Mouse (Mus musculus) right cerebral cortex, adult 2 months (tissue): ENCODE measurements around the gene Cep55.

ENCODE experiments used
- DNase-seq, 2 experiments: peaks; one replicate each; pipeline ENCODE4 v3.0.0; 2021 to 2022; ENCODE audit warnings: low spot score in 2 of 2

The Cep55 gene

GRCm38 (mm10) chr19:38043281-38043981, 11.4 kb upstream of the Cep55 start, which contains the start of gene Myof:
Gene Myof, minus strand, starts transcription at chr19:38043577.
- DNase-seq, result no peak

GRCm38 (mm10) chr19:38045198-38045597, 9.6 kb upstream of the Cep55 start:
- DNase-seq, result no peak

- DNase-seq, result no peak
These were observed 5.1 kb upstream of the Cep55 start for GRCm38 (mm10) chr19:38049686-38050085.

DNA sequence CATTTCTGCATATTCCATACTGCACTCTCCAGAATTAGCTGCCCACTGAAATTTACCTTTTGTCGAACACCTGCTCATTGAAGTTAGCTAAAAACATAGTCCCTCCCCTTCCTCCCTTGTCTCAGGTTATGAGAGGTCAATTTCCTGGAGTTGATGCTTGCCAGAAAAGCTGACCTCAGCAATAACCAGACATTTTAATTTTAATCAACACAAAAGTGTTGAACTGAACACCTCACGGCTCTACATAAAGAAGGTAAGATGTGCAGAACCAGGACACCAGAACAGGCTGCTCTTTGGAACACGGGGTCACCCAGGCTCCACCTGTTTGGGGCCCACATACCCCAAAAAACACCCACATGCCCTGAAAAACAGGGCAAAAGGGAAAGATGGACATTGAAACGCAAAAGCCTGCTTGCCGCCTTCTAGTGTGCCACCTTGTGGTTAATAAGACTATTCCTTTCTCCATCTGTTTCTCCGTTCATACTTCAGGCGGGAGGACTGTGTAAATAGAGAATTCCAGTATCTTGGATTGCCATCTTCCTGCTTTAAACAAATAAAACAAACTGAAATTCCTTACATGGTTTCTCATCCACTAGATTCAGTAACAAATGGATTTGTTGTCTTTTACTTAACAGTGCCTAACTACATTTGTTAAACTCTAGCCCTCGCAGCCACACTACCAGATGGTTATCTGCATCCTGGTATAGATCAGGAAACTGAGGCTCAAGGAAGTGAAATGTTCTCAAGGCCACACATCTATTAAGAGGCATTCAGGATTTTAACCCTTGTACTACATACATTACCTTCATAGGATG, 1.4 kb upstream of the Cep55 start:
- DNase-seq, result peak in 1 of 2 experiments; percentile 14

GRCm38 (mm10) chr19:38054149-38054719, 577 bp upstream of the Cep55 start:
- peak; percentile 61 to 64 for DNase-seq

DNA sequence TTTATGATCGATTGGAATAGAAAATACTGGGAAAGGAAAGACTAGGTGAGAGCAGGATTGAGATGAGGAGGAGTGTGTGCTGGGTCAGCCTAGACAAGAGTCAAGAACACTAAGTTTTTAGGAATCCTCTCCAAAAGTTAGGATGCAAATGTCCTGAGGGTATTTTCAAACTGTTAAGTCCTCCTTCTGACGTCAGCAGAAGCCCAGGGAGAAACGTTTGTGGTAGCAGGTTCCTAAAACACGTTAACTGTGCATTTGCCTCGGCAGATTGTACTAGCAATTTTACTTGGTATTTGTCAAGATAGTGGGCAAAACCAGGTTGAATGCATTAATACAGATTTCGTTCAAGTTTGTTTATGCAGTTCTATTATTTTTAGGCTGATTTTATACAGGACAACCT, 987 bp downstream of the Cep55 start:
- no peak for DNase-seq

DNA sequence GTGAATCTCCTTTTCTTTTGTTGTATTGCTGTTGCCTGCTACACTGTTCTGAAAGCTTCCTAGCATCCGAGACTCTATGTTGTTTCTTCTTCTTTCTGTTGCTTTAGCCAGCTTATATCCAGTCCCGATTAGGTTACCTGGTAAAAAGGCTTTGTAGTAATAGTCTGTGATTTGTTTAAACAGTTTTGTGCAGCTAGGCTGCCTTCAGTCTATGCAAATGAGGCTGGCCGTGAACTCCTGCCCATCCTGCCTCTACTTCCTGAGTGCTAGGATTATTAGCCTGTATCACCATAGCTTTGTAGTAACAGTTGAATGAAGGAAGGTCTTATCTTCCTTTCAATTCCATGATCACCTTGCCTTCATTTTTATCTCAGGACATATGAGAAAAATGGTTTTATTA, 1.5 kb downstream of the Cep55 start:
- DNase-seq, result no peak

GRCm38 (mm10) chr19:38056931-38057330, 2.1 kb downstream of the Cep55 start:
- DNase-seq, result no peak

DNA sequence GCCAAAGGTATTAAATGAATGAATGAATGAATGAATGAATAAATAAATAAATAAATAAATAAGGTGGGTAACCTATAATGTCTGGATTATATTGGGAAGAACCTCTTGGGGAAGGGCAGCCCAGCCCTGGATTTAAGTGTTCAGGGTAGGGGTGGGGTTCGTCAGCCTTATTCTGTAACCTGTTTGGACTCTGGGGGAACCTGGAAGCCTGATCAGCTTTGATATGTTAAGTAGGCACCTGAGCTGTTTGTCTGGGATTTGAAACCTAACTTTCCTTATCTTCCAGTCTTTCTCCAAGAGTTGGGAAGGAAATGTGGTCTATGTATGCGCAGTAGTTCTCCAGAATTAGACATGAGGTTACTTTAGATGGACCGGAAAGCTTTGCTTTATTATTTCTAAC, 8.4 kb downstream of the Cep55 start:
- no peak for DNase-seq

DNA sequence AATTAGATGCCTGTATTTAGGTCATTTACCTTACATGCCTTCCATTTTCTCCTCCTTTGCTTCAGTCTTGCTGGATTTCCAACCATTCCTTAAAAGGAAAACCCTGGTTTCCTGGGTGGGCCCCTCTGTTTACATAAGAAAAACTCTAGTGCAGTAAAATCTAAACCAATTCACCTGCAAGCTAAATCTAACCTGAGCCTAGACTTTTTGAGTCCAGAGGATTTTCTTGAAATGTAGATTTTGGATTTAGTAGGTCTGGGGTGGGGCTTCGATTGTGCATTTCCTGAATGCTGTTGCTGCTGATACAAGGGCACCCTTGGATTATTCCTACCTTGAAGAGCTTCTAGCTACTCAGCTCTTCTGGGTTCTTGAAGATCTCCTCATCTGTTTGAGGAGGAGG, 9.2 kb downstream of the Cep55 start:
- DNase-seq, result no peak

GRCm38 (mm10) chr19:38073226-38073625, 18.4 kb downstream of the Cep55 start:
- DNase-seq, result no peak

GRCm38 (mm10) chr19:38075051-38075450, 20.2 kb downstream of the Cep55 start:
- no peak for DNase-seq

DNA sequence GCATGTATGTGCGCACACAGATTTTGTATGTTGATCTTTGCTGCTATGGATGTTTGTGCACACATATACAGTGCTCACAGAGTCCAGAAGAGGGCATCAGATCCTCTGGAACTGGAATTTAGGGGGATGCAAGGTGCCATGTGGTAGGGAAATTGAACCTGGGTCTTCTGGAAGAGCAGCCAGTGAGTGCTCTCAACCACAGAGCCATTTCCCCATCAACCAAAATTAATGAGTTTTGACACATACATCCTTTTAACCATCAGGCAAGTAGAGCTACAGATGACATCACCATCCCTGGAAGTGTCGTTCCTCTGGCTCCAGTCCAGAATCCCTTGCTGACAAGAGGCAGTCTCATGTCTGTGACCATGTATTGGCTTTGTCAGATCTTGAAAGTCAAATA, 21.4 kb downstream of the Cep55 start:
- DNase-seq, result no peak

GRCm38 (mm10) chr19:38077851-38078540, 23.2 kb downstream of the Cep55 start:
- DNase-seq, result no peak

- no peak for DNase-seq
These were observed 26.6 kb downstream of the Cep55 start for GRCm38 (mm10) chr19:38081361-38081760.

DNA sequence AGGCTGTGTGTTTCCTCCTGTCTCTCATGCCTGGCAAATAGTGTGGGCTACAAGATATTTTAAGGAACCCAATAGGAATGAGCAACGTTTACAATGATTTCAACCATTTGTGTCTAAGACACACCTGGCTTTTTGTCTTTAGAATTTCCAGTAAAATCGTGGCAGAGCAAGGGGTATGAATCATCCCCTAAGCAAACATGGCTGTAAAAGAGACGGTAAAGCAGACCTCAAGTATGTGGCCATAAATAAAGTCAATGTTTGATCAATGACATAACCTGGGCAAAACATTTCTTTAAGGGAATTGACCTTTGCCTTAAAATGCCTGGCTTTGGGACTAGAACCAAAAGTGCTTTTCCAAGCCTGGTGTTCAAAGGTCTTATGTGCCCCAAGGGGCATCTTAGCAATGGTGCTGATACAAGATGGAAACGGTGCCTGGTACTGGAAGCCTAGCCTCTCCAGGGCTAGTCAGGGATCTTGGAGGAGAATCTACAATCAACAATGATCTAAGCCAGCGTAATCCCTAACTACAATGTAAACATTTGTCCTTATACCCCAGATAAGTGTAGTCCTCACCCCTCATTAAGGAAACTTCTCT, 28.2 kb downstream of the Cep55 start:
- DNase-seq, result no peak

DNA sequence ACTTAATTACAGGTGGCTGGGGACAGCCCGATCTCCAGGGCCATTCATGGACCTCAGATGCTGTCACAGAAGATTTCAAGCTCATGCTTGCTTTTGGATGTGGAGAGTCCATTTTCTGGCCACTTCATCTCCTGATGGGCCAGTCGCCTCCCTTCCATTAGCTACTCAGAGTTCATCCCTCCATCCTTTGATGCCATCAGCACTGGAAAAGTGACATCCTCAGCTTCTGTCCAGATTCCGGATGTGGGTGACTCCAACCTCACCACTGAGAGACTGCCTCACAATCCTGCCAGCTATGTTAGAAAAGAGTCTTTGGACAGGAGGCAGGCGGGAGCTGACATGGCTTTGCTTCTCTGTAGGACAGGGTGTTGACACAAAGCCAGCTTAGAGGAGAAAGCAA, 31.0 kb downstream of the Cep55 start:
- DNase-seq, result no peak

DNA sequence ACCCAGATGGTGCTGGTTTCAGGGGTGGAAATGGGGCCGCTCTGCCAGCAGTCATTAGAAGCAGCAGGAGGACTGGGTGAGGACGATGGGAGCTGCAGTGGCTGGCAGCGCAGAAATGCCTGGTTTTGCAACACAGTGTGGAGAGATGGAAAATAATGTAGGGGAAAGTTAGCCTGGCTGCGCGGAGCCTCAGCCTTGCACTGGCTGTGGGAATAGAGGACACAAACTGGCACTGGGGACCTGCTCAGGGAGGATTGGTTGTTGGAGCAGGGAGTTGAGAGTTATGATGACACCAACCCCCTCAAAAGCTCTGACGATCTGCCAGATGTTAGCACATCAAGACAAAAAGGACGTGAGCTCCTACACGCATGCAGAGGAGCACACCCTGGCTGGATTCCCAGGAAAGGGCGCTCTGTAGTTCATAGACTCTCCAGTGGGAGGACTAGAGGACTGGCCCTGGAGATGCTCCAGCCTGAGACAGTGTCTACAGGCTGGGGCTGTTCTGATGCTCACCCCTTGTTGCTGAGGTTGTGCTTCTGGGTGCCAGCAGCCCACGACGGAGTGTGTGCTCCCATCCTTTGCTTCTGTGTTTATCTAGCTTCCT, 32.2 kb downstream of the Cep55 start:
- DNase-seq, result peak; percentile 5 to 10

DNA sequence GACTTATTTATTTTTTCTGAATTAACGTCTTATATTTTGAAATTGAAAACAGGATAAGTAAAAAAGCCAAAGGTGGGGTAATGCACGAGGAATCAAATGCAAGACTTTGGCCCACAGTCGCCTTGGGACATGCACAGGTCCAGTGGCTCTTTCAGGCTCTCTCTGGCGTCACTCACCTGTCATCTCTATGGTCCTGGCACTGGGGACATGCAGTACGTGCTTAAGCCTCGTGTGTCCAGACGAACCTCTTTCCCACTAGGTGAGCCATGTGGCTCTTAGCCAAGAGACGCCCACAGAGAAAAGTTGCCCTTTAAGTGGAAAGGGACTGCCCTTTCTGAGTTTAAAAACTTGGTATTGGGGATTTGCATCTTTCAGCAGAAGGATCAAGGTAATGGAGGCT, 34.5 kb downstream of the Cep55 start:
- no peak for DNase-seq

DNA sequence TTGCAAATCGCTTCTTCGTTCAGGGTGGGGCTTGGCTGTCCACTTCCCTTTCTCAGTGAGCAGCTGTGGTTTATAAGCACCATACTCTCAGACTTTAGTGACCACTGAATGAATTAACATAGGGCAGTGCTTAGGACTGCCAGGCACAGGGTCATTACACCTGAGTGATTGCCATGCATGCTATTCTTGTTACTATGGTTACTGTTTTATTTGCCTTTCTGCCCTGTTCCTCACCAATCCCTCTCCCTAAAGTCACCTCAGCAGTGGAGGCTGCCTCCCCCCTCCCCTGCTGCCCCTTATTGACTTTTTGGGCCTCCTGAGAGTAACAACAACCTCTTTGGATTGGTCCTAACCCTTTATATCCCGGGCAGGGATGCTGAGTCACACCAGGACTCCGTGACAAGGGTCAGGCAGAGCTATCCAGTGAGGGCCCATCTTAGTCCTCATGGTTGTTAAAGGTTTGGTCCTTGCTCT, 36.7 kb downstream of the Cep55 start:
- DNase-seq, result no peak

GRCm38 (mm10) chr19:38096231-38096630, 41.4 kb downstream of the Cep55 start:
- DNase-seq, result no peak
